Mouse (Mus musculus) embryo, embryonic 10 days (tissue): ENCODE measurements around the gene Lrrc3b.

Experiments
- DNase-seq: peaks from one replicate; pipeline ENCODE4 v3.0.0-alpha.2; 2015; ENCODE audit warnings: low spot score

The Lrrc3b gene

GRCm38 (mm10) chr14:15438485-15439157 is at the start of gene Lrrc3b:
Gene Lrrc3b, minus strand, starts transcription at chr14:15438987.
- DNase-seq: peak; percentile 80

- no peak for DNase-seq
Observed at GRCm38 (mm10) chr14:15477668-15478067, 38.9 kb upstream of the Lrrc3b start.

GRCm38 (mm10) chr14:15438096-15438484 is 697 bp downstream of the Lrrc3b start:
- DNase-seq: peak; percentile 35

DNA sequence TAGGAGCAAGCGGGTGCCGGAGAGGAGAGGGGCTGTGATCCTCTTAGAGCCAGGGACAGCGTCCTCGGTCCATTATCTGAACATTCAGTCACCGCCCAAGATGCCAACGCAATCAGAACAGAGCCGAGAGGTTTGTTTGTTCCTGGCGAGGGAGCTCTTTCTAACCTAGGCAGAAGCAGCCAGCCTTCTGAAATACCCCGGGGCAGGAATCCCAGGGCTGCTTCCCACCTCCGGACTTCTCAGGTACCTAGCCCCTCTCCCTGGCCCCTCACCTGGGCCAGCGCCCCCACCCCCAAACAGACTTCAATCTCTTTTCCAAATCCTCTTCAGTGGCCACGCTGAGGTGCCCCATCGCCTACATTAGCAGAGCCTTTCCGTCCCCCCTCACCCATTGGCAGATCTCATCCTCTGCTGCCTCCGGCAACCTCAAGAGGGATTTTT is 1.3 kb downstream of the Lrrc3b start:
- DNase-seq: peak; percentile 26

- DNase-seq: no peak
Observed at GRCm38 (mm10) chr14:15437046-15437445, 1.7 kb downstream of the Lrrc3b start.

- no peak for DNase-seq
Observed at GRCm38 (mm10) chr14:15436586-15436985, 2.2 kb downstream of the Lrrc3b start.

GRCm38 (mm10) chr14:15432396-15432795 is 6.4 kb downstream of the Lrrc3b start:
- no peak for DNase-seq

GRCm38 (mm10) chr14:15421624-15422023 is 17.2 kb downstream of the Lrrc3b start:
- DNase-seq: no peak

- no peak for DNase-seq
Observed at GRCm38 (mm10) chr14:15410686-15411534, 27.9 kb downstream of the Lrrc3b start.

- no peak for DNase-seq
Observed at GRCm38 (mm10) chr14:15385536-15385935, 53.3 kb downstream of the Lrrc3b start.

DNA sequence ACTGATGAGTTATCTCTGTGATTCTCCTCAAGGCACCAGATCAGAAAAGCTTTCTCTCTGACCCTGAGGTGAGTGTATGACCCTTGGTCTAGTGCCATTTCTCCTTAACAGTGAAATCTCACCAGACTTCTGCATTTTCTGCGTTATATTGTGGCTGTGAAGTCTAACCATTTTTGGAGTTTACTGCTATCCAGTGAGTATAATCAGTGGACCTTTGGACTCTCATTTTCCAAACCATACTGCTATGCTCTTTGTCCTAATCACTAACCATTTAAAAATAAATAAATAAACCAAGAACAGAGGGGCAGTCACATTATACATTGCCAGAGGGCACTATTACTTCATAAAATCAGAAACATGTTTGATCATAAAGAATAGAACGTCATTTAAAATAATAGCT is 53.8 kb downstream of the Lrrc3b start:
- DNase-seq: no peak

DNA sequence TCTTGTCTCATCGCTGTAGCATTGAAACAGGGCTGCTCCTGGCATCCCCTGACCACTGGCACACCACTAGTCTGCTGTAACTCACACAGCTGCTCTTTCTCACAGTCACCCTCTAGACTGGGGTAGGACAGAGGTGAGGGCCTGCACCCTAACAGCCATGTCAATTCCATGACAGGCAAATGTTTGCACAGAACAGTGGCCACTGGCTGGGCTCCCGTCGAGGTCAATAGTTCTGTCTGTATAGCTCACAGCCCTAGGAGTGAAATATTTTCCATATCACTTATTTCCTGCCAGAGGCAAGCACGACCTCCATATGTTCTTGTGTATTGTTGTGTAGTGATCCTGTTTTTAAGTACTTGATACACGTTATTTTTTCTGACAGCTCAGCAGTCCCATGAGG is 54.3 kb downstream of the Lrrc3b start:
- no peak for DNase-seq

- no peak for DNase-seq
Observed at GRCm38 (mm10) chr14:15383133-15383532, 55.7 kb downstream of the Lrrc3b start.

DNA sequence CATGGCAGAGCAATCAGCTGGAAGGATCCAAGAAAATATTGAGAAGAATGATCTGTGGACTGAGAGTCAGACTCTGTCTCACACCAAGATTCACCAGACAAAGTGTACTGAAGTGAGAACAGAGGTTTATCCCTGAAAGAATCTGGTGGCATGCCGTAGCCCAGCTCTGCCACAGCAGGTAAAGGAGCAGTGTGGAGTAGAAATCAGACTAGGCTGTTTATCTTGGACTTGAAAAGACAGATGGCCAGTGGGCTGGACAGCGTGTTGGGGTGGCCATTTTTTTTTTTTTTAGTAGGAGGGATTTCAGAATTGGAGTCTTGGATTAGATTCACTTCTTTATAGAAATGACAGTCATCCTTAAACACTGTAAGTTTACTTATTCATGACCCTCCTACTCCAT is 61.4 kb downstream of the Lrrc3b start:
- no peak for DNase-seq

DNA sequence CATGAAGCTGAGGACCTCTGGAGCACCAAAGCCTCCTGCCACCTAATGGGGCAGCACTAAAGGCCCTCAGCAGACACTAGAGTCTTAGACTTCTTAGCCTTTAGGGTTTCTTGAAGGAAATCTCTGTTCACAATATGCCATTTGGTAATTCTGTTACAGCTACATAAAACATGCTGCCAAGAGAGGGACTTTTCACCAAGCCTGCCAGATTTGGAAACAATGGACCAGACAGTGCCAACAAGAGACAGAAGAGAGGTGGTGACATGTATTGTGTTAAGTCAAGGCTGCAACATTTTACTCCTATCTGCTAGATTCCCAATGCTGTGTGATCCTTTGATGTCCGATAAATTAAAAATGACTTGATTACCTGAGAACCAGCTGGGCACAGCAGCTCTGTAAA is 62.0 kb downstream of the Lrrc3b start:
- DNase-seq: no peak

DNA sequence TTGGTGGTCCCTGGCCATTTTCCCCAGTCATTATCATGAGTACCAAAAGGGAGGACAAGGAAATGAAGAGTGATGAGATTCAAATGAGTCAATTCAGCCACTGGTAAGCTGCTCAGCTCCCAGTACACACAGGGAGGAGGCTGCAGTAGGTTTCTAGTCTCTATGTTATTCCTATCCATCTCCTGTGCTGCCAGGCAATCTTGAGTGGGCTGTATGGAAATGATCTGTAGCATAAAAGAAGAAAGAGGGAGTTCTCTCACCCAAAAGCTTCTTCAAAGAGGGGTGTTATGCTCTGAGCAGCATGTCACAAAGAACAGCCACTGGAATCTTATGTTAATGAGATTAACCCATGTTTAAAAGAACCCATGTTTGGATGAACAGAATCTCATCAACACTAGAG is 64.5 kb downstream of the Lrrc3b start:
- no peak for DNase-seq

DNA sequence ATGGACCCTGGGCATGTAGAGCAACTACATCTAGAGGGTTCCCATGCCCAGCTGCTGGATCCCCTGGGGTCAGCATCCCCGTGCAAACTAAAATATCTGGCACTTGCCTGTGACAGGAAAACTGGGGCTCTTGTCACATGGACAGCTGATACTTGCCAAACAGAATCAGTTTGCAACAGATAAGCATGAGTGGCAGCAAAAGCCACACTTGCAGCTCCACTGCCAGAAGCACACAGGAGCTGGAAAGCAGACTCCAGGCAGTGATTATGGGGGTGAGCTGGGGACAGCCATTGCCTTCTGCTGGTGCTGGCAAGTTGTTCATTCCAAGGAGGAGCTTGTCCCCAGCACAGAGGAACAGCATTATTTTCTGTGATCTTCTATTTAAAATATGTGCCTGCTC is 65.8 kb downstream of the Lrrc3b start:
- no peak for DNase-seq

DNA sequence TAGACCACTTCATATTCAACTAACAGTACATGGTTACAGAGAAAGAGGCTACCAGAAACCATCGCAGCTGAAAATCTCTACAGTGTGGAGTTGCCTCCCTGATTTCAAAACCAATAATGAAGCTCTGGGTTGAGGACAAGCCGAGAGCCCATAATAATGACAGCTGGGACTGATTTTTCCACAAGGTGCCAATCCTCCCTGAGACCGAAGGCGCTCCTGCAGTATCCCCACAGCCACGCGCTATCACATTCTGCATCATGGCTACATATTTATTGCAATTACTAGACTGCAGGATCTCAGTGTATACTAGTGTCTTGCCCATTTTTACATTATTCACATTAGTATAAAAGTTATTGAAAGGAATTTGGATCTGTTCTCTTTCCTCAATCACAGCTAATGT is 73.7 kb downstream of the Lrrc3b start:
- no peak for DNase-seq

GRCm38 (mm10) chr14:15359893-15360292 is 78.9 kb downstream of the Lrrc3b start:
- no peak for DNase-seq

DNA sequence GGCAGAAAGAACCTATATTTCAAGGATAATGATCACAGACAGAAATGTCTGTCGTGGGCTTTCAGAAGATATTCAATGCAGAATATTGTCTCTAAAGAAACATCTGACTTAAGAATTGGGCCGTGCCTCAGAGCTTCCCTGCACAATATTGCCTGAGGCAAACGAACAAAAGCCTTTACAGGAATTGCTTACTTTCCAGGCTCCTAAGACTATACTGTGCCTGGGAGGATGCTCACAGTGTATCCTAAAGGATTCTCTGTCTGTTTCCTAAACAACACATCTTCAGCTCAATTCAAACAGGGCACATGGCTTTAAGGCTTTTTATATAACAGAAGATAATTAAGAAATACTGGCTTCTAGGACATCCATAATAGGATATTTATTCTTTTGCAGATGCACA is 79.7 kb downstream of the Lrrc3b start:
- no peak for DNase-seq

DNA sequence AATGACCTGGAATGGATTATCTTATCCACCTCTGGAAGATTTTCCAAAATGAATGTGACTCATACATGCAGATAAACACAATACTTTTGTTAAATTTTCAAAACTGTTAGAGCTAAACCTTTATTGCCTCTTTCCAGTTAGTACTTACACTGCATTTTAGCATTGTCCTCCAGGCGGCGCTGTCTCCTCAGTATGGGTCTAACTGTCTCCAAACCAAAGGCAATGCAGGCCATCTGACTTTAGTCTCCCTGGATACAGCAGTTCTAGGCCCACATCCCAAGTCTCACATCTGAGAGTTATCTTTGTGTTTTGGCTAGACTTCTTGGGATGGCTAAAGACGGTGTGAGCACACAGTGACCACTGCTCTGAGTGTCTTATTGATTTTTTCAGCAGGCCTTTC is 83.3 kb downstream of the Lrrc3b start:
- peak; percentile 87 for DNase-seq

DNA sequence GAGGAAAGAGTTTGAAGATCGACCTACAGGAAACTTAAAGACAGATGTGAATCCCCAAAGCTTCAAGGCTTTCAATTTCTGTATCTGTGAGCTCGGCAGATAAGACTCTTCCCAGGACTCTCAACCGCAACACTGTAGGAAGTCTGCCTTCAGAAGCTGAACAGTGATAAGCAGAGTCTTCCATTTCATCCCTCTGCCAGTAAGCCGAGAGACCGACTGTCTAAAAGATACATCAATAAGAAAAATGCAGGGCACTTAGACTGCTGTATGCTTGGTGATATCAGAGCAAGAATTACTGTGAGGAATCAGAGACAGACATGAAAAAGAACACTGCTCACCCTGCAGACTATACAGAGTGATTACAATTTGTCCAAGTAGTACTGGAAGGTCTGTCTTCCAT is 84.5 kb downstream of the Lrrc3b start:
- DNase-seq: no peak

- no peak for DNase-seq
Observed at GRCm38 (mm10) chr14:15333130-15333529, 105.7 kb downstream of the Lrrc3b start.

DNA sequence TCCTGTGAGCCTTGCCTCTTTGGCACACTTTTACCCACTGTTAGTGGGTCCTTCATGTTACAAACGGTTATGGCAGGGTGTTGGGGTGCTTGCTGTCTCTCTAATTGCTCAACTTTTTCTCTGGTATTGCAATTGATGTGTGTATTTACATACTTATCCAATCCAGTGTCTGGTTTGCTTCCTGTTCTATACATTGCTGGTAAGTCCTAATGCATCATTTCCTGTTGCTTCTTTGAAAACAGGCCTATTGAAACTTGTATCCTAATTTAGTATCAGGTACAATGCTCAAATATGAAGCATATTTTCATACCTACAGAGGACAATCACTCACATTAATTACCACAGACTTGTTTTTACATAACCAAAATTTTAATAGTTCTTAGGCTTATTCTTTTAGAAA is 107.4 kb downstream of the Lrrc3b start:
- no peak for DNase-seq
